Comparison of ENCODE assay signal across 29 mouse cellular contexts in genomic region chr14:17089089-17089634, GRCm38 (mm10).
DNase-seq lines count a peak whose midpoint lies in the region; ATAC-seq and TF ChIP-seq lines count a peak whose summit lies in the region.
"Had no signal": no experiment of that assay in that cellular context is flagged by ENCODE, and none has a peak within 500 bp of the region (broad histone marks: within the 10 kb centered on the region; RNA-seq: fewer than 3 reads in every experiment).

No protein-coding gene starts in this region.

- H3K4me1 ChIP-seq in intestine, embryonic 15.5 days (replicated peaks) = no peaks in the 10 kb centered on the region
- H3K4me1 ChIP-seq in intestine, embryonic 16.5 days (ENCODE audit: control insufficient read depth, insufficient read depth, low read length) = 0 out of 2 replicates have a peak, but pooled peaks cover 3% of the 10 kb centered on the region
- peaks cover 6% of the 10 kb centered on the region; the same call in 1 of the 2 replicates for H3K4me1 ChIP-seq in midbrain, embryonic 14.5 days (ENCODE audit: control insufficient read depth, insufficient read depth, low read length)
- H3K4me1 ChIP-seq in midbrain, embryonic 11.5 days (ENCODE audit: control insufficient read depth, insufficient read depth, low read length) = peaks cover 6% of the 10 kb centered on the region; the same call in 1 of the 2 replicates
- H3K4me1 ChIP-seq in stomach, embryonic 15.5 days = 0 out of 2 replicates have a peak, but pooled peaks cover 7% of the 10 kb centered on the region
- H3K4me1 ChIP-seq: embryonic facial prominence, embryonic 13.5 days; liver, embryonic 13.5 days had no signal

- no peak overlapping the region for H3K4me2 ChIP-seq in intestine, embryonic 15.5 days (replicated peaks)
- H3K4me2 ChIP-seq in intestine, embryonic 16.5 days (ENCODE audit: low read depth, low read length) = no peak overlapping the region
- H3K4me2 ChIP-seq in midbrain, embryonic 14.5 days (ENCODE audit: low read length) = no peak overlapping the region
- H3K4me2 ChIP-seq in midbrain, embryonic 11.5 days = no peak overlapping the region
- H3K4me2 ChIP-seq in stomach, embryonic 15.5 days = no peak overlapping the region
- H3K4me2 ChIP-seq: embryonic facial prominence, embryonic 13.5 days; heart, embryonic 11.5 days; hindbrain, embryonic 13.5 days; liver, embryonic 13.5 days; neural tube, embryonic 13.5 days had no signal

- ATAC-seq in intestine, embryonic 15.5 days = peak; percentile 63; the same call in 1 of the 2 replicates
- no peak for ATAC-seq in intestine, embryonic 16.5 days
- ATAC-seq in midbrain, embryonic 14.5 days (ENCODE audit: low FRiP score, low TSS enrichment) = no peak
- ATAC-seq in midbrain, embryonic 11.5 days (ENCODE audit: low FRiP score) = no peak
- peak; percentile 88 for ATAC-seq in stomach, embryonic 15.5 days (ENCODE audit: insufficient read depth, low FRiP score, low read depth)

- intact Hi-C loops in left cerebral cortex, adult 2 months (cut with DNase I) = no loop called here

- peak; percentile 19 for DNase-seq in midbrain, embryonic 14.5 days
- DNase-seq in midbrain, embryonic 11.5 days (ENCODE audit: low spot score, missing footprints) = no peak
- peak; percentile 35 for DNase-seq in lung, postnatal 25 days (ENCODE audit: low spot score)
- DNase-seq in left cerebral cortex, adult 2 months (ENCODE audit: extremely low spot score in 1 of 2, low spot score in 2 of 2) = no peak
- DNase-seq: adrenal gland, postnatal 25 days; B cell, adult 2 months; cerebellum, adult 18-20 months; cerebellum, postnatal 10 days; gastrocnemius, adult 2 months; gastrocnemius, postnatal 36 days; heart, adult 18-20 months; heart, postnatal 36 days; kidney, adult 8-10 months; kidney, postnatal 4 days; left cerebral cortex, postnatal 4 days; liver, embryonic 13.5 days; right cerebral cortex, postnatal 4 days; thymus, adult 18-20 months; thymus, postnatal 25 days had no signal

- H3K4me3 ChIP-seq in intestine, embryonic 15.5 days (replicated peaks) = no peak overlapping the region
- H3K4me3 ChIP-seq in intestine, embryonic 16.5 days (ENCODE audit: low read length) = no peak overlapping the region
- no peak overlapping the region for H3K4me3 ChIP-seq in midbrain, embryonic 14.5 days (replicated peaks; ENCODE audit: low read depth, low read length)
- no peak overlapping the region for H3K4me3 ChIP-seq in midbrain, embryonic 11.5 days (ENCODE audit: low read depth, low read length)
- no peak overlapping the region for H3K4me3 ChIP-seq in stomach, embryonic 15.5 days (replicated peaks)
- H3K4me3 ChIP-seq in left cerebral cortex, adult 2 months = no peak overlapping the region
- H3K4me3 ChIP-seq: embryonic facial prominence, embryonic 13.5 days; forebrain, embryonic 10.5 days; gastrocnemius, adult 2 months; hindbrain, embryonic 13.5 days; liver, embryonic 13.5 days; megakaryocyte, embryonic 14.5 days; neural tube, embryonic 13.5 days had no signal

- no peak overlapping the region for H3K9ac ChIP-seq in intestine, embryonic 15.5 days
- H3K9ac ChIP-seq in intestine, embryonic 16.5 days (ENCODE audit: low read depth, low read length) = no peak overlapping the region
- no peak overlapping the region for H3K9ac ChIP-seq in midbrain, embryonic 14.5 days (replicated peaks; ENCODE audit: low read length)
- H3K9ac ChIP-seq in midbrain, embryonic 11.5 days (ENCODE audit: low read length) = no peak overlapping the region
- no peak overlapping the region for H3K9ac ChIP-seq in stomach, embryonic 15.5 days
- H3K9ac ChIP-seq: embryonic facial prominence, embryonic 13.5 days; hindbrain, embryonic 13.5 days; liver, embryonic 13.5 days; neural tube, embryonic 13.5 days had no signal

- H3K27ac ChIP-seq in intestine, embryonic 15.5 days = no peak overlapping the region
- H3K27ac ChIP-seq in intestine, embryonic 16.5 days (ENCODE audit: low read length) = no peak overlapping the region
- H3K27ac ChIP-seq in midbrain, embryonic 14.5 days (replicated peaks; ENCODE audit: low read depth, low read length) = no peak overlapping the region
- H3K27ac ChIP-seq in midbrain, embryonic 11.5 days (ENCODE audit: low read depth, low read length) = no peak overlapping the region
- no peak overlapping the region for H3K27ac ChIP-seq in stomach, embryonic 15.5 days
- no peak overlapping the region for H3K27ac ChIP-seq in left cerebral cortex, adult 2 months
- H3K27ac ChIP-seq: embryonic facial prominence, embryonic 13.5 days; forebrain, embryonic 10.5 days; gastrocnemius, adult 2 months; hindbrain, embryonic 13.5 days; kidney, postnatal 0 days; liver, embryonic 13.5 days; neural tube, embryonic 13.5 days had no signal

- no peaks in the 10 kb centered on the region for H3K9me3 ChIP-seq in intestine, embryonic 15.5 days
- H3K9me3 ChIP-seq in intestine, embryonic 16.5 days (ENCODE audit: control insufficient read depth, low read length) = no peaks in the 10 kb centered on the region
- no peaks in the 10 kb centered on the region for H3K9me3 ChIP-seq in midbrain, embryonic 14.5 days (ENCODE audit: control insufficient read depth, low read length)
- no peaks in the 10 kb centered on the region for H3K9me3 ChIP-seq in midbrain, embryonic 11.5 days (ENCODE audit: control insufficient read depth, low read length)
- no peaks in the 10 kb centered on the region for H3K9me3 ChIP-seq in stomach, embryonic 15.5 days
- H3K9me3 ChIP-seq: embryonic facial prominence, embryonic 13.5 days; forebrain, embryonic 10.5 days; hindbrain, embryonic 13.5 days; liver, embryonic 13.5 days; megakaryocyte, embryonic 14.5 days; neural tube, embryonic 13.5 days had no signal

- H3K27me3 ChIP-seq in intestine, embryonic 15.5 days (replicated peaks) = no peaks in the 10 kb centered on the region
- no peaks in the 10 kb centered on the region for H3K27me3 ChIP-seq in intestine, embryonic 16.5 days (replicated peaks; ENCODE audit: control insufficient read depth, insufficient read depth, low read length)
- no peaks in the 10 kb centered on the region for H3K27me3 ChIP-seq in midbrain, embryonic 14.5 days (ENCODE audit: control insufficient read depth, insufficient read depth, low read length)
- H3K27me3 ChIP-seq in midbrain, embryonic 11.5 days (ENCODE audit: control insufficient read depth, insufficient read depth, low read length) = no peaks in the 10 kb centered on the region
- no peaks in the 10 kb centered on the region for H3K27me3 ChIP-seq in stomach, embryonic 15.5 days (replicated peaks)
- H3K27me3 ChIP-seq: embryonic facial prominence, embryonic 13.5 days; hindbrain, embryonic 13.5 days; liver, embryonic 13.5 days; megakaryocyte, embryonic 14.5 days; neural tube, embryonic 13.5 days had no signal

- H3K36me3 ChIP-seq in intestine, embryonic 15.5 days = no peaks in the 10 kb centered on the region
- H3K36me3 ChIP-seq in intestine, embryonic 16.5 days (ENCODE audit: control insufficient read depth, insufficient read depth, low read length) = no peaks in the 10 kb centered on the region
- no peaks in the 10 kb centered on the region for H3K36me3 ChIP-seq in midbrain, embryonic 14.5 days (ENCODE audit: control insufficient read depth, insufficient read depth, low read length)
- no peaks in the 10 kb centered on the region for H3K36me3 ChIP-seq in midbrain, embryonic 11.5 days (ENCODE audit: control insufficient read depth, insufficient read depth, low read length)
- H3K36me3 ChIP-seq in stomach, embryonic 15.5 days = no peaks in the 10 kb centered on the region
- H3K36me3 ChIP-seq: embryonic facial prominence, embryonic 13.5 days; forebrain, embryonic 10.5 days; hindbrain, embryonic 13.5 days; liver, embryonic 13.5 days; neural tube, embryonic 13.5 days had no signal

- TF ChIP-seq CTCF in left cerebral cortex, adult 2 months (IDR thresholded peaks at IDR 0.05) = no peak

Comparison
In these comparisons a context has a peak if more than half of its experiments do, and no peak if none do; other contexts are left out.
1. ATAC-seq: peak in intestine, embryonic 15.5 days (single experiment) and stomach, embryonic 15.5 days (single experiment); none in intestine, embryonic 16.5 days (single experiment), midbrain, embryonic 14.5 days (single experiment) and midbrain, embryonic 11.5 days (single experiment).
2. DNase-seq: peak in midbrain, embryonic 14.5 days (single experiment) and lung, postnatal 25 days (single experiment); none in midbrain, embryonic 11.5 days (single experiment) and left cerebral cortex, adult 2 months (0 of 2).